Mouse (Mus musculus): ENCODE results near the gene Sept12. TPM values are rescaled to one million over a fixed set of nuclear protein-coding genes. Genes with fewer than 3 reads are reported as not detected.
A peak's percentile ranks its signal among the peaks of the same experiment; 100 is the strongest.

Sept12 gene
- polyA plus RNA-seq, 1 experiment: not detected

DNA sequence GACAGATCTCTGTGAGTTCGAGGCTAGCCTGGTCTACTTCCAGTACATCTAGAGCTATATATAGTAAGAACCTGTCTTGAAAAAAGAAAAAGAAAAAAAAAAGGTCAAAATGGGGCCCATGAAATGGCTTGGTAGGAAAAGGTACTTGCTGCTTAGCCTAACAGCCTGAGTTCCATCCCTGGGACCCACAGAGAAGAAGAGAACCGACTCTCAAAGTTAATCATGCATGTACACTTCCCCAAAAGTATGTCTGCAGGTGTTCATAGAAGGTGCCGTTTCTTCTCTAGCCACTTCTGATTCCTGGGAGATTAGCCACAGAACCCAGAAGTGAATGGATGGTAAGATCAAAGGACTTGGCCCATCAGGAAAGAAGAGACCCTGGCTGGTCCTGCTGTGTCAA lies 29.2 kb downstream of the Sept12 start:
- TF ChIP-seq POLR2A (IDR thresholded peaks at IDR 0.05; ENCODE audit: borderline replicate concordance, control insufficient read depth, low read depth, low read length): no peak
- TF ChIP-seq CTCF (IDR thresholded peaks at IDR 0.05; ENCODE audit: control insufficient read depth, insufficient read depth, low read length): no peak
- H3K27ac ChIP-seq (ENCODE audit: control insufficient read depth, insufficient read depth, low read depth, low read length, poor library complexity): peak overlapping the region; percentile 84
- H3K4me3 ChIP-seq (replicated peaks; ENCODE audit: control insufficient read depth, low read depth, low read length): no peak overlapping the region
- 41% methylated on average over 3 of the region's 3 CpGs for WGBS
- peaks cover 9% of the 10 kb centered on the region for H3K4me1 ChIP-seq (ENCODE audit: control insufficient read depth, insufficient read depth, low read length)

DNA sequence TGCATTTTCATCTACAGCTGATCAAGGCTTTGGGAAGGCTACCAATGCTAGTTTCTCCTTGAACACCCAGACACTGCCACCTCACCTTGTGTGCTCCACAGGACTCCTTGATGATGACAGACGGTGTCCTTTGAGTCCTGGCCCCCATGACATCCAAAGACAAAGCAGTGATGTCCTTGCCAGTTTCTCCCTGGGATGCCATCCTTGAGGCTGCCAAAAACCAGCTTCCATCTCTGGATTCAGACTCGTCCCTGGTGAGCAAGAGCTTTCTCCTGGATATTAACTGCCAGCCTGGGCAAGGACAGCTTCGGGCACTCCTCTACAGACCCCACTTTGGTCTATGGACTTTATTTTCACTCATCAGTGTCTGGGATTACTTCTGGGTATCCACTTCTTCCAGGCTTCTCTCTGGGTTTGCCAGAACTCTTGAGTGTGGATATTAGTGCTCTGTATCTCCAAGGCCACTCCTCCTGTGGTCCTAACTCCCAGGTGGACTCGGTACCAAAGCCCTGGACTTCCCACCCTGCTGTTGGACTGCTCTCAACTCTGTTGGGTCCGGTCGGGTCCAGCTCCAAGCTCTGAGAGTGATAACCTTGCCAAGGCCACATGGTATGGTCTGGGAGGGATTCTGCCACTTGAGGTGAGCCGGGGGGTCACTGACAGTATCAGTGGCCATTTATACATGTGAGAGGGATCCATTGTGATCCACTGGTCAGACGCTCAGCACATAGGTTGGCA lies 32.1 kb downstream of the Sept12 start:
- no peak overlapping the region for H3K4me3 ChIP-seq (replicated peaks; ENCODE audit: control insufficient read depth, low read depth, low read length)
- H3K4me1 ChIP-seq (ENCODE audit: control insufficient read depth, insufficient read depth, low read length): peaks cover 8% of the 10 kb centered on the region
- WGBS: 86% methylated on average over 8 of the region's 8 CpGs
- H3K27ac ChIP-seq (ENCODE audit: control insufficient read depth, insufficient read depth, low read depth, low read length, poor library complexity): no peak overlapping the region
- no peak for TF ChIP-seq POLR2A (IDR thresholded peaks at IDR 0.05; ENCODE audit: borderline replicate concordance, control insufficient read depth, low read depth, low read length)
- no peak for TF ChIP-seq CTCF (IDR thresholded peaks at IDR 0.05; ENCODE audit: control insufficient read depth, insufficient read depth, low read length)

DNA sequence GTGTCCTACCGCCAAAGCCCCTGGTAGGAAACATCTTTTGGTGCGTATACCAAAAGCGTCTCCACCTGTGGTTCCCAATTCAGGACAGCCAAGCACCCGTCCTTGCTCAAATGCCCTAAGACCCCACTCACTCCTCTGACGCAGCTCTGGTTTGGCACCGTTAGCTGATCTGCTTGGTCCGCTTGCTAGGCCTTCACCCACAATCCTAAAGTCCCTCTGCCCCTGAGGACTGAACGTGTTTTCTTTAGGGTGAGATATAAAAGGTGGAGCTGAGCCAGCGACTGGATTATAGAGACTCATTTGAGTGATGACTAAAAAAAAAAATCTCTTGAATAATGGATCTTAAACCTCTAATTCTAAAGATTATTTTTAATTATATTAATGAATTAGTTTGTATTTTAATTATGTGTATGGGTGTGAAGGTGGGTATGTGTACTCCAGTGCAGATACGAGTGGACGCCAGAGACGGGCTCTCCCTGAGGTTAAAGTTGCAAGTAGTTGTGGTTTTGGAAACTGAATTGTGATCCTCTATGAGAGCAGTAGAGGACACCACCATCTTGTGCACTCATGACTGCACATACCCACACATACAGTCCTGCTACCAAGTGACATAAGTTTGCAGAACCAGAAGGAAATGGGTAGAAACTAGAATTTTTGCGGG lies 32.8 kb downstream of the Sept12 start:
- H3K4me1 ChIP-seq (ENCODE audit: control insufficient read depth, insufficient read depth, low read length): peaks cover 7% of the 10 kb centered on the region
- peak overlapping the region; percentile 77 for H3K4me3 ChIP-seq (replicated peaks; ENCODE audit: control insufficient read depth, low read depth, low read length)
- TF ChIP-seq POLR2A (IDR thresholded peaks at IDR 0.05; ENCODE audit: borderline replicate concordance, control insufficient read depth, low read depth, low read length): no peak
- no peak for TF ChIP-seq CTCF (IDR thresholded peaks at IDR 0.05; ENCODE audit: control insufficient read depth, insufficient read depth, low read length)
- WGBS: 6% methylated on average over 13 of the region's 13 CpGs
- peak overlapping the region; percentile 81 for H3K27ac ChIP-seq (ENCODE audit: control insufficient read depth, insufficient read depth, low read depth, low read length, poor library complexity)

DNA sequence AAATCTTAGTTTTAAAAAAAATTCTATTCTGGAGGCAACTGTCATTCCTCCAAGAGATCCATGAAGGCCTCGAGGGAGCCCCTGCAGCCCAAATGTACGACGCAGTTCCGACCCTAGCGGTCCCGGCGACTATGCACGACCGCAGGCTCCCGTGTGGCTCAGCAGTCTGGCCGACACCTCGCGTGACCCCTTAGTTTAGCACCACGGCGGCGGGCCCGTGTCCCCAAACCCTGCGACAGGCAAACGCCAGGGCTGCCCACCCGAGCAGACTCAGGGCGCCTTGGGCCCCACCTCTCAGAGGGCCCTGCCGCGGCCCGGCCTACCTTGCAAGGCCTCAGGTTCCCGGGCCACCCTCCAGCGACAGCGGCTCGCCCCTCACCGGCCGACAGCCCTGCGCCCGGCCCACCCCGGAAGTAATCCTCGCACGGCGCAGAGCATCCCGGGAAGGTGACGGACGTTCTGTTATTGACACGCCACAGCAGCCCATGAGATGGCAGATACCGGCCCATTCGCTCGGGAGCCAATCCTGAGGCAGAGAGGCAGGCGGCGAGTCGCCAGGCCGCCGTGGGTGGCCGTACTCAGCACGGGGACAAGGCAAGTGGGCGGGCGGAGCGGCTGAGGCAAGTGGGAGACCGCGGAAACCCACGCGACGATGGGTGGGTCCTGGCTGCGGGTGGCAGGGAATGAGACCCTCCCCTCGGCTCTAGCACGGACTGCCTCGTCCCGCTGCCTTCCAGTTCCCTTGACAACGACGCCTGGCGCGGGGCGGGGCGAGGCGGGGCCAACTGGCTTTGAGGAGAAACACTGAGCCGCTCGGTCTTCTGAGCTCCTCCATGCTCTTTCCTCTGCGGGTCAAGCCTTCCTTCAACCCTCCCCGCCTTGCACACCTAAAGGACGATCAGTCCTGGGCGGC lies 33.6 kb downstream of the Sept12 start, which contains the start of gene Anks3:
Gene Anks3 (minus strand): TSS at position 409 of the 913 bp plus-strand sequence.
- Histone ChIP-seq H3K4me1 (ENCODE audit: control insufficient read depth, insufficient read depth, low read length) (peaks cover 3% of the 10 kb centered on the region), H3K4me3 (replicated peaks; ENCODE audit: control insufficient read depth, low read depth, low read length) (peak within 1 kb of the TSS; percentile 77), H3K27ac (ENCODE audit: control insufficient read depth, insufficient read depth, low read depth, low read length, poor library complexity) (peak within 1 kb of the TSS; percentile 81)
- TF ChIP-seq POLR2A (IDR thresholded peaks at IDR 0.05; ENCODE audit: borderline replicate concordance, control insufficient read depth, low read depth, low read length) (peak; percentile 38; the same call in 1 of the 2 replicates), CTCF (IDR thresholded peaks at IDR 0.05; ENCODE audit: control insufficient read depth, insufficient read depth, low read length) (no peak)
- under 1% methylated on average over 76 of the region's 76 CpGs for WGBS

DNA sequence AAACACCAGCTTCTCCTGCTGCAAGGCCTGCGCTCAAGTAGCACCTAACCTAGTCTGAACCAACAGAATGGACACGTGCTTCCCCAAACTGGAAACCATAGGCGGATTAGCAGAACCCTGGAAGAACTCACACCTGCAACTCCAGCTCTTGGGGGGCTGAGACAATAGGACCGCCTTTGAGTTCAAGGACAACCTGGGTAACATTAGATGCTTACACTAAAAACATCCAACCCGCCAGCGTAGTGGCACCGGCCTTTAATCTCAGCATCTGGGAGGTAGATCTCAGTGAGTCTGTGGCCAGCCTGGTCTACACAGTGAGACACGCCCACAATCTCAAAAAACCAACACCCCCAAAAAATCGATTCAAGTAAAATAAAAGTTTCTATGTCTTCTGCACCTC lies 34.3 kb downstream of the Sept12 start:
- peak overlapping the region; percentile 55 for H3K4me3 ChIP-seq (replicated peaks; ENCODE audit: control insufficient read depth, low read depth, low read length)
- TF ChIP-seq POLR2A (IDR thresholded peaks at IDR 0.05; ENCODE audit: borderline replicate concordance, control insufficient read depth, low read depth, low read length) (no peak), CTCF (IDR thresholded peaks at IDR 0.05; ENCODE audit: control insufficient read depth, insufficient read depth, low read length) (no peak)
- 35% methylated on average over 9 of the region's 9 CpGs for WGBS
- no peak overlapping the region for H3K27ac ChIP-seq (ENCODE audit: control insufficient read depth, insufficient read depth, low read depth, low read length, poor library complexity)
- peaks cover 2% of the 10 kb centered on the region for H3K4me1 ChIP-seq (ENCODE audit: control insufficient read depth, insufficient read depth, low read length)

DNA sequence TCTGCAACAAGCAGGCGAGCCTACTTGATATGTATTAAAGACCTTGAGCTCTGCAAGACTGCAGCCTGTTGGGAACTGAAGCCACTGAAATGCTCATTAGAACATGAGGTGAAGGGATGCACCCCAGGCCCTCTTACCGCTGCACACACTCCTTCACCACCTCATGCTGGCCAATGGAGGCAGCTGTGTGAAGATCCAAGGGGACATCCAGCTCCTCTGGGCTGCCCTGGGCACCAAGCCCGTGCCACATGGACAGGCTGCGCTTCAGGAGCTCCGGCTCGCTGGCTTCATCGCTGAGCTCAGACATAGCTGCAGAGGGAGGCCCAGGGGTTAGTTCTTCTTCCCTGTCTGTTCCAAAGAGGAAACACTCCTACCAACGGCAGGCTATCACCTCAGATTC lies 37.4 kb downstream of the Sept12 start:
- Histone ChIP-seq H3K27ac (ENCODE audit: control insufficient read depth, insufficient read depth, low read depth, low read length, poor library complexity) (no peak overlapping the region), H3K4me3 (replicated peaks; ENCODE audit: control insufficient read depth, low read depth, low read length) (no peak overlapping the region), H3K4me1 (ENCODE audit: control insufficient read depth, insufficient read depth, low read length) (peaks cover 2% of the 10 kb centered on the region)
- TF ChIP-seq POLR2A (IDR thresholded peaks at IDR 0.05; ENCODE audit: borderline replicate concordance, control insufficient read depth, low read depth, low read length): no peak
- TF ChIP-seq CTCF (IDR thresholded peaks at IDR 0.05; ENCODE audit: control insufficient read depth, insufficient read depth, low read length): no peak
- WGBS: 70% methylated on average over 8 of the region's 8 CpGs

DNA sequence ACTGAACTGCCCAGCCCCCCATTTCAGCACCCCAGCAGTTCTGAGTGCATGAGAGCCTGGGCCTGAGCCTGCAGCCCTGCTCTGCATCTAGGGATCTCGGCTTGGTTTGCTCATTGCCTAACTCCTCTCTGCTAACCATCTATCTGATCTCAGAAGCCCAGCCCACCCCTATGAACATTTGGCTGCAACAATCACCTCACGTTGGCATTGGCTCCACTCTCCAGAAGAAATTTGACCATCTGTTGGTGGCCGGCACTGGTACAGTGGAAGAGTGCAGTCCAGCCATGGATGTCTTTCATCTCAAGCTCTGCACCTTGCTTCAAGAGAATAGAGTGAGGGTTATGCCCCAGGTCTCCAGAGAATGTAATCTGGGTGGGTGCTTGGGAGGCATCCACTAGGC lies 40.2 kb downstream of the Sept12 start:
- WGBS: 76% methylated on average over 3 of the region's 3 CpGs
- H3K27ac ChIP-seq (ENCODE audit: control insufficient read depth, insufficient read depth, low read depth, low read length, poor library complexity): no peak overlapping the region
- no peak for TF ChIP-seq CTCF (IDR thresholded peaks at IDR 0.05; ENCODE audit: control insufficient read depth, insufficient read depth, low read length)
- TF ChIP-seq POLR2A (IDR thresholded peaks at IDR 0.05; ENCODE audit: borderline replicate concordance, control insufficient read depth, low read depth, low read length): no peak
- no peaks in the 10 kb centered on the region for H3K4me1 ChIP-seq (ENCODE audit: control insufficient read depth, insufficient read depth, low read length)
- H3K4me3 ChIP-seq (replicated peaks; ENCODE audit: control insufficient read depth, low read depth, low read length): no peak overlapping the region

DNA sequence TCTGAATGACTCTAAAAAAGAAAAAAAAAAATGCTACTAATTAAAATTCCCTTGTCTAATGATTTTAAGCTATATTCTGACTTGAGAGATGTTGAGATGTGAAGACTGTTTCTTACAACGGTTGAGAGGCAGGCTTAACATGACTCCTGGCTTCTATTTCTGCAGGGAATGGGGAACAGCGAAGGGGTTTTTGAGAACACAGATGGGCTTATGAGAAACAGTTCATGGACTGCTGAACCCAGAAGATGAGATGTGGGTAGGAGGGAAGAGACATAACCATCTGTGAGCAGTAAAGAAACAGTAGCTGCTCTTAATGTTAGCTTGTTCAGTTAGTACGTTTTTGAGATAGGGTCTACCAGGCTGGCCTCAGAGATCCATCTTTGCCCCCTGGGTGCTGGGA lies 41.0 kb downstream of the Sept12 start:
- no peak for TF ChIP-seq POLR2A (IDR thresholded peaks at IDR 0.05; ENCODE audit: borderline replicate concordance, control insufficient read depth, low read depth, low read length)
- TF ChIP-seq CTCF (IDR thresholded peaks at IDR 0.05; ENCODE audit: control insufficient read depth, insufficient read depth, low read length): no peak
- Histone ChIP-seq H3K4me3 (replicated peaks; ENCODE audit: control insufficient read depth, low read depth, low read length) (no peak overlapping the region), H3K4me1 (ENCODE audit: control insufficient read depth, insufficient read depth, low read length) (no peaks in the 10 kb centered on the region), H3K27ac (ENCODE audit: control insufficient read depth, insufficient read depth, low read depth, low read length, poor library complexity) (no peak overlapping the region)
- 89% methylated on average over 3 of the region's 3 CpGs for WGBS

Data from bone marrow, adult 2 months (tissue).